Mouse (Mus musculus) mouse embryonic stem cell (cell line): ENCODE data around the gene 1810037I17Rik.
"Not testable (repeated sequence)": the region's sequence is repeated elsewhere in the genome, so short reads cannot be mapped to it uniquely, and the experiment has no call there.

Experiments
- in situ Hi-C, 2 experiments: fragments of 300-500 bp; cut with MboI; formaldehyde crosslinking; loops; 1 replicate in 1 of 2; 3 replicates in 1 of 2; pipeline ENCODE4 v1.14.3; 2019 to 2020; ENCODE audit warnings: low sequenced_read_pairs in 2 of 2, low pct_unique_long_range_greater_than_20kb in 1 of 2, mixed read lengths in 1 of 2; ENCODE audit not compliant: unreplicated experiment in 1 of 2

1810037I17Rik gene

DNA sequence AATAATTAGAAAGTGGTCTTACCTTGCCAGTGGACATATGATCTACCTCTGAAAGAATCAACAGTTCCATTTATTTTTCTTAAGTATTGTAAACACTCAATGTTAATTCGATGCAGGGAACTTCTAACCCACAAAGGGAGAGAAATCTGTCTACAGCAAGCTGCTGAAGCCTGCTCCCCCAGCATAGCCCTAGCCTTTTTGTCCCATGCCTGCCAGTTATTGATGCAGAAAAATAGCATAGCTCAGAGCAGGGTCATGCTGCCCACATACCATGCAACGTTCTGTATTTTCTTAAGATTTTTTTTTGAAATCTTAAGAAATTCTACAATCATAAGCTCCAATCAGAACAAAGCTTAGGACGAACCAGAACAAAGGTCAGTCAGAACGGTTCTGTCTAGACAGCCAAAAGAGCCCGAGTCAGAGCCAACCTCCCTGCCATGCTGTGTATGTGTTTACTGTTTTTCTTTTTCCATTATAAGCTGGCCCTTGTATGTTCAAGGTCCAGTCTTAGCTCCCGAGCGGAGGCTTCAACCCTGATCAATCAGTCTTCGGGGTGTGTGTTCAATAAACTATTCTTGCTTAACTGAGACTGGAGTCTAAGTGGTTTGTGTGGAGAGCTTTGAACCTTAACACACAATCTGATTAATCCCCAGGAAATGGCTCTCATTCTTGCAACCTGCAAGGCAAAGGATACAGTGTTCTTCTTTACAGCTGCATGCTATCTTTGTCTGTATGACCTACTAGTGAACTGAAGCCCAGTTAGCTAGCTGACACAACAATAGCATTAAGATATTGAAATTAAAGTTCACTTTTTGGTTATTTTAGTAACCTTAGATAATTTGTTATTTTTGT lies 2.1 kb upstream of the 1810037I17Rik start:
- in situ Hi-C loops: no loop called here

DNA sequence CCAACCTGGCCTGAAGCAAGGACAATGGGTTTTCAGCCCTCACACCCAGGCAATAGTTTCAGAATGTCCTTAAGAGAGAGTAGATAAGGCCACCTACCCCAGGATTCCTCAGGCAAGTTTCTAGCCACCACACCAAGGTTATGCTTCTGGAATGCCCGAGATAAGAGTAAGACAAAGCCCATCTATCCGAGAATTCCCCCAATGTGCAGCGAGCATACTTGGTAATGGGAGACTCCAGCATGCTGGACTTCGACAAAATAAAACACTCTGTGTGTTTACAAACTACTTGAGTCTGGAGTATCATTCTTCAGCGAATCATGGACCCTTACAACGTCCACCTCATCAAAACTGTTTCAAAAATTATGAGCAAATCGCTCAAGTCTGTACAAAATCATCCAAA lies 856 bp upstream of the 1810037I17Rik start:
- in situ Hi-C loops: no loop called here

DNA sequence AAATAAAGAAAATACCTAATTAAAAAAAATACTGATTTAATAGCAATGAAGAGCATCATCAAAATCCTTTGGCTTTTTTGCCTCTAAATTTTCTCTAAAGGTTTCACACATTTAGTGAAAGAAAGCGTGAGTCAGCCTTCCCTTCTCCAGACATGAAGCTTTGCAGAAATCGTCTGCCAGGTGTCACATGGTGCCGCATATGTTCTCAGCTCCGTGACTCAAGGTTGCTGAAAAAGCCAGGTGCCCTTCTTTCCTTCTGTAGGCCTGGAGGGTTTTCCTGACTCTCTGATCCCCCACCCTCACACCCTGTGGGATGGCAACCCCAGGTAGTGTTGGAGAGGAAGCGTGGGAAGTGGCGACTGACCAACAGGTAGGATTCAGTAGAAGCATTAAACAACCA lies 5.7 kb downstream of the 1810037I17Rik start:
- in situ Hi-C loops: no loop called here

DNA sequence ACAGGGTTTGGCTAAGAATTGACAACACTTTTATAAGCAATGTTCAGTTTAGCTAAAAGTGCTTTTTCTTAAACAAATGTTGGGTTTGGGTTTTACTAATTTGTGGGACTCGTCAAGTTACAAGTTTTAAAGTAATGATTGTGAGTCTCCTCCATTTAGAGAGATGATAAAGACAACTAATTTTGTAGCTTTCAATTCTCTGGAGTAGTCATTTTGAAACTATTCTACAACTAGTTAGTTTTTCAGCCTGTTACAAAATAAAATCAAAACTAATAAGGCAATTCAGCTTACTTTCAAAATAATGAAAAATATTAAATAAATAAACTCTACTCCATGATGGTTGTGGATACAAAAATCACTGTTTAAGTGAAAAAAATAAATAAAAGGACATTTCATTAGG lies 8.5 kb downstream of the 1810037I17Rik start:
- in situ Hi-C loops: no loop called here

DNA sequence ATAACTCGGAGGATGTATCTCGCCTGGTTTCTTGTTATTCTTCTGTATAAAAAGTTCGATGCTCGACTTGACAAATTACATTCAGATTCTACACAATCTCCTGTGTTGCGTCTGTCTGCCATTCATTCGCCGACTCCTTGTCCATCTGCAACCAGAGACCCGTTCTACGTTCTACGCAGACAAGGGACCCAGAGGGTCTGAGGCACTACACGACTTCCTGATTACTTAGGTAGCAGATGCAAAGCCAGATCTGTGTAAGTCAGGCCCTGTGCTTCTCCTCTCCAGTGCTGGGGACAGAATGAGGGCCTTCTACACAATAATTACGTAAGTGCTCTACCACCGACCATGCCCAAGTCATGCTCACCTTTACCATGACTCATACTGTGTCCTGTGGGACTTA lies 13.2 kb downstream of the 1810037I17Rik start:
- in situ Hi-C loops: not testable (repeated sequence)

DNA sequence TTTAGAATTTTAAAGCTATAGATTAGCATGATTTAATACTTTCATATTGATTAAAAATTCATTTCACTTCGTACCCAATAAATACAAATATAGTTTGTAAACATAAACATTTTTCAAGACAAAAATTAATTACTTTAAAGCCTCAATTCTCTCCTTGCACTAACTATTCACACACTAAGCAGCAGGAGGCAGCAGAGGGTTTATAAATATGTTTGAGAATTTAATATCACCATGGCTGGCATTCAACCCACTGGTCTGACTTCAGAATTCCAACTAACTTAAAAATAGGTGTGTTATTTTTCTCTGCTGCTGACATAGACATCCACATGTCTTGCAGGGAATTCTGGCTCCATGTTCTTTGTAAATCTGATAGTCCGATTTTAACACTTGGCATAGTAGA lies 15.2 kb downstream of the 1810037I17Rik start:
- in situ Hi-C loops: no loop called here

DNA sequence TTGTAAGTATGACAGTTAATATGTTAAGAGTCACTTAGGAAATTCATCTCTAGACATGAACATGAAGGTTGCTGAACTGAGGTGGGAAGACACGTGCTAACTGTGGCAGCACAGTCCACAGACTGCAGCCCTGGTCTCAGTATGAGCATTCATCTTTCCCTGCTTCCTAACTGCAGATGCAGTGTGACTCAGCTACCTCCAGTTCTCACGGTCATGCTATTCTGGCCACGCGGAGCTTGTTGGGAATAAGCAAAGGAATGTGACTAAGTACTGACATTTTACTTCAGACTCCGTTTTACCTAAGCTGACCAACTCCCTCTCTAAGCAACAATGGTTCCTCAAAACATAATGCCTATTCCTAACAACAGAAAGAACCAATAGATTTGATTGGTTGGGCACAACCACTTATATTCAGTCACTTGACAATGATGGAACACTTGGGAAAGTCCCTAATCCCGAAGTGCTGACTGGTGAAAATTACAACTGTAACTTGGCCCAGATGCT lies 19.4 kb downstream of the 1810037I17Rik start:
- in situ Hi-C loops: no loop called here

DNA sequence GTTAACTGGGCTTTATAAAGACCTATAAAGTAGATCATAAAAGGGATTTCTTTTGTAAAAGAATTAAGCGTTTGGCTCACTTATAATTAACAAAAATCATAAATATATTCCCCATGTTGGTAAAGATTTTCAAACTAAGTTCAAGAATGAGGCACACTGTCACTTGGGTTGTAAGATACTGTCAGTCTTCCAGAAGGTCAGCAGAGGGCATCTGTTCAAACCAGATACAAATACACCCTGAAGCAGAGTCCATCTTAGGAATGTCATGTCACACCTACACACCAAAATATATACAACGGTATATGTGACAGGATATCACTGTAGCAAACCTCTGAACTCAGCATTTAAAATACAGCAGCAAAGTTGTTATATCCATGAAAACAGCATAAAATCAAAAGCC lies 26.1 kb downstream of the 1810037I17Rik start:
- in situ Hi-C loops: no loop called here

DNA sequence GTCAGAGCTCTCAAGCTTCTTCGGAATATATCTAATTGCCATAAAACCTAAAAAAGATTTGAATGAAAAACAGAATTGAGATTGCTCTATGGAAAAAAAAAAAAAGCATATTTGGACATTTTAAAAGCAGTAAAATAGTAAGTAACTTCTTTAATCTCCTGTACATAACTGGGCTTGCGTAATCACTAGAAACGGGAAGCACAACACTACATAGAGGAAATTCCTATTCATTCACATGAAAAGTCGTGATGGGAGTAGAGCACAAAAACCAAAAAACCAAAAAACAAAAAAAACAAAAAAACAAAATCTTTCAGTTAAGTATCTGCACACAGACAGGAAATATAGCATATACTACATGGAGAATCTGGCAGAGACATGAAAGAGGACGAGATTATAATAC lies 40.3 kb downstream of the 1810037I17Rik start:
- in situ Hi-C loops: no loop called here

DNA sequence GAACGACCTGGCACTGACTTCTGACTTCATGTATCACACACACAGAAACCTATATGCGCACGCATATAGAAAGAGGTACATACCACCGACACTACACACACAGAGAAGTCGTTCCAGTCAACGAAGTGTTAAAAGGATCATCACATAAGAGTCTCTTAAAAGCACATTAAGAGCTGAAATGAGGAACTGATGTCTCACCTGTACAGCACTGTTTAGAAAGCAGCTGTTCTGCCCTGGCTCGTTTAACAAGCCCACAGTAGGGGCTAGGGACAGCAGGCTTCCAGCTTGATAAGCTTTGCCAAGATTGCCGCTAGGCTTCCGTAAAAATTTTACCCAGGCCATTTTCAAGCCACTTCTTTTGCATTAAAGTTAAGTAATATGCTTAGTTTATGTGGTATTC lies 44.4 kb downstream of the 1810037I17Rik start:
- in situ Hi-C loops: no loop called here

DNA sequence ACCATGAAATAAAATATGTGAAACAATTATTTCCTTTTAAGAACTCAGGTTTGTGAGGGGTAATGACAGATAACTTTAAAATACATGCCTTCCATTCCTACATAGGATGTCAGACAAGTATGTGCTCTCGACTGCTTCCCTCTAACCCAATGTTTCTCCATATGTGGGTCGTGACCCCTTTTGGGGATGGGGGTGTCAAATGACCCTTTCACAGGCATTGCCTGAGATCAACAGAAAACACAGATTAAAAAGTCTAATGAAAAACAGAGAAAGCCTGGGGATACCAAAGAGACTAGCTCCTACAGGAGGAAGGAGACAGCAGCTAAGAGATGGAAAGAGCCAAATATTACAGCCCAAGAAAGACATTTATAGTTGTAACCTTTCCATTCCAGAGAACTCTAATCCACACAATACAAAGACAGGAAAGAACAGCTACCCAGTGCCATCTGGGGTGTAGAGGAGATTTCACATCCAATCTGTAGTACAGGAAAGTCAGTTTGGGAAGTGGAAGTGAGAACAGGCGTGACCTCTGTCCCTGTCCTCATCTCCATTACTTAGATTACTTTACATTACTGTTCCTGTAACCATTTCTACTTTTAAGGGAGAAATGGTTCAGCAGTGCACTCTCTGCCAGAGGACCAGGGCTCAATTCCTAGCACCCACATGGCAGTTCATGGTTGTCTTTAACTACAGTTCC lies 48.3 kb downstream of the 1810037I17Rik start:
- in situ Hi-C loops: no loop called here

DNA sequence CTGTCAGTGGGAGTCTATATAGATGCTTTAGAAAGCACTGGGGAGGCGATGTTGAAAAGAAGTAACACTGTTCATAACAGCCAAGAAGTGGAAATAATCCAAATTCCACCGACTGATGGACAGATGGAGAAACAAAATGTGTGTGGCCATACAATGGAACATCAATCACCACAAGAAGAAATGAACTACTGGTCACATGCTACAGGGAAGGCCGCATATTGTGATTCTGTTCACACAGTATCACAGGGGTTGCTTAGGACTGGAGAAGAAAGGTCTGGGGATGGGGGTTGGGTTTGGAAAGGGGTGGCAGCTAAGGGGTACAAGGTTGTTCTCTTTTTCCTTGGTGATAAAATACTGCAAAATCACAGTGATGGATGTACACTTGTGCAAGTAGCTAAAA lies 50.8 kb downstream of the 1810037I17Rik start:
- in situ Hi-C loops: no loop called here

DNA sequence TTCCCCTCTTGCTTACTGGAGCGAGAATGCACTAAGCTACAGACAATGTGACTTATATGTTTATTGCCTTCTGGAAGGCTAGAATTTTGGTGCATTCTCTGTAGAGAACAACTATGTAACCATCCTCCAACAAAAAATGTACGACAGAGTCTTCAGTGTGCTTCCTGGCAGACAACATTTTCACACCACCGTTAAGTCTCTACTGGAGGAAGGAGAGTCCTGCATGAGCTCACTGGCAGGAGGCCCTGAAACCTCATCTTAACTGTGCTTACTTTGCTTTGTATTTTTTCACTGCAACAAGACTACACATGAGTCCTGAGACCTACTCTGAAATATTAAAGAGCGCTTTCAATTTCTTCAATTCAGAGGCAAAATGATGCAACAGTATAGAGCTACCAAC lies 51.4 kb downstream of the 1810037I17Rik start:
- in situ Hi-C loops: no loop called here
